Mouse (Mus musculus) kidney, adult 2 months (tissue): ENCODE data around the gene Wdr61.

Experiments used
- CTCF ChIP-seq: fragments of 200-500 bp; conservative IDR thresholded peaks from 2 replicates; pipeline ENCODE4 v1.5.1; 2011; ENCODE audit warnings: low read depth, mild to moderate bottlenecking, control low read depth, low read length, moderate library complexity, mixed read lengths; ENCODE audit not compliant: insufficient read depth, insufficient read length
- POLR2A ChIP-seq: fragments of 200-500 bp; IDR thresholded peaks from one replicate; pipeline ENCODE4 v1.6.1; 2011; ENCODE audit warnings: low read depth, low read length, control low read depth

- no peak for TF ChIP-seq POLR2A
- no peak for TF ChIP-seq CTCF
These were observed 60.4 kb downstream of the Wdr61 start for GRCm38 (mm10) chr9:54673887-54674286.
